Mouse (Mus musculus) retina, embryonic 14.5 days (tissue): ENCODE measurements around the gene Fkbp15.

Experiments
- DNase-seq: peaks from one replicate; pipeline ENCODE4 v3.0.0-alpha.2; 2015; ENCODE audit warnings: low spot score

Gene Fkbp15

GRCm38 (mm10) chr4:62314516-62314915 lies 45.8 kb downstream of the Fkbp15 start:
- no peak for DNase-seq

GRCm38 (mm10) chr4:62313641-62314211 lies 46.6 kb downstream of the Fkbp15 start:
- no peak for DNase-seq

DNA sequence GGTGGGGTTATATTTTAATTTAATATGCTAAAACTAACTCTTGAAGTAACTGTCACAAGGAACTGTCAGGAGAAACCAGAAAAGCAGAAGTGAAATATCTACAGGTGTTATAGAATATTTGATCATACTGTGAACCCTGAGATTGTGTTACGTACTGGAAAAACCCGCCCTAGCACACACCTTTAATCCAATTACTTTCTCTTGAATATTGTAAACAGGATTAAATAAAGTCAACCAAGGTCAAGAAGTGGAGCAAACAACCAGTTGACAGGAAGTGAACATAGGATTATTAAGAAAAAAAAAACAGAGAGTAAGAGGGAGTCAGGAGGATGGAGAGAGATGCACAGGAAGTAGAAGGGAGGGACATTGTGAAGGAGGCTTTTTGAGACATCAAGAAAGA lies 47.5 kb downstream of the Fkbp15 start:
- DNase-seq: no peak

GRCm38 (mm10) chr4:62308406-62308805 lies 51.9 kb downstream of the Fkbp15 start:
- no peak for DNase-seq

GRCm38 (mm10) chr4:62306840-62307239 lies 53.5 kb downstream of the Fkbp15 start:
- no peak for DNase-seq

- no peak for DNase-seq
Measured at GRCm38 (mm10) chr4:62306301-62306700, 54.0 kb downstream of the Fkbp15 start.

- DNase-seq: no peak
Measured at GRCm38 (mm10) chr4:62303288-62303687, 57.1 kb downstream of the Fkbp15 start.

DNA sequence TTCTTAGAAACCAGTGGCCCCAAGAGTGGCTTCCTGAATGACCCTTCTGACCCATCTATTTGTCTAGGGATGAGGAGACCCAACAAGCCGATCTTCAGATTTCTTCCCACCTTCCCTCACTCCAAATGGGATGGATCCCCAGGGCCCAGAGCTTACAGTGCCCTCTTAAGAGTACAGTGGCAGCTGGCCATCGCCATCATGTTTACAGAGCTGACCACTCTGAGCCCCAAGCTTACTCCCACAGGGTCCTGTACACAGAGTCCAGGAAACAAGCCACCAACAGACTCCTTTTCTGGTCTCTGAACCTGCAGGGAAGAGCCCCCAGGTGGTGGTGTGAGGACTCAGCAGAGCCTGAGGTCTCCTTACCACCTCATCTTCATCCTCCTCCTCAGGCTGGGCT lies 57.6 kb downstream of the Fkbp15 start:
- DNase-seq: no peak

GRCm38 (mm10) chr4:62300001-62300400 lies 60.3 kb downstream of the Fkbp15 start:
- DNase-seq: no peak

GRCm38 (mm10) chr4:62297280-62298130 lies 62.8 kb downstream of the Fkbp15 start:
- DNase-seq: no peak

DNA sequence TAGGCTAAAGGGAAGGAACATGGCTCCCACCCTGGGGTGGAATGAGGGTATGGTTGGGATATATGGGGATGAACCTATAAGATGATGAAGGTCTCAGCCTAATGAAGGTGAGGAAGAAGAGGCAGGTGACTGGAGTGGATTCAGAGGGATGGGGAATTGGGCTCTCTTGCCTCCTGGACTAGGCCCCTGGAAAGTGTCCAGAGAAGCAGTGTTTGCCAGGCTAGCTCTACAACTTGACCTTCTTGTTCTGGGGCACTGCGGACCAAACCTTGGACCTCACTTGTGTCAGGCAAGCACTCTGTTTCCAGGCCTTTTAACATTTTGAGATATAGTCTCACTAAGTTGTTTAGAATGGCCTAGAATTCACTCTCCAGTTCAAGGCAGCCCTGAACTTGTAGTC lies 65.6 kb downstream of the Fkbp15 start:
- DNase-seq: no peak

- no peak for DNase-seq
Measured at GRCm38 (mm10) chr4:62293219-62293861, 67.0 kb downstream of the Fkbp15 start.

GRCm38 (mm10) chr4:62292461-62293180 lies 67.7 kb downstream of the Fkbp15 start:
- DNase-seq: no peak

GRCm38 (mm10) chr4:62290816-62291505 lies 69.4 kb downstream of the Fkbp15 start:
- DNase-seq: no peak

- DNase-seq: no peak
Measured at GRCm38 (mm10) chr4:62289226-62289625, 71.1 kb downstream of the Fkbp15 start.

DNA sequence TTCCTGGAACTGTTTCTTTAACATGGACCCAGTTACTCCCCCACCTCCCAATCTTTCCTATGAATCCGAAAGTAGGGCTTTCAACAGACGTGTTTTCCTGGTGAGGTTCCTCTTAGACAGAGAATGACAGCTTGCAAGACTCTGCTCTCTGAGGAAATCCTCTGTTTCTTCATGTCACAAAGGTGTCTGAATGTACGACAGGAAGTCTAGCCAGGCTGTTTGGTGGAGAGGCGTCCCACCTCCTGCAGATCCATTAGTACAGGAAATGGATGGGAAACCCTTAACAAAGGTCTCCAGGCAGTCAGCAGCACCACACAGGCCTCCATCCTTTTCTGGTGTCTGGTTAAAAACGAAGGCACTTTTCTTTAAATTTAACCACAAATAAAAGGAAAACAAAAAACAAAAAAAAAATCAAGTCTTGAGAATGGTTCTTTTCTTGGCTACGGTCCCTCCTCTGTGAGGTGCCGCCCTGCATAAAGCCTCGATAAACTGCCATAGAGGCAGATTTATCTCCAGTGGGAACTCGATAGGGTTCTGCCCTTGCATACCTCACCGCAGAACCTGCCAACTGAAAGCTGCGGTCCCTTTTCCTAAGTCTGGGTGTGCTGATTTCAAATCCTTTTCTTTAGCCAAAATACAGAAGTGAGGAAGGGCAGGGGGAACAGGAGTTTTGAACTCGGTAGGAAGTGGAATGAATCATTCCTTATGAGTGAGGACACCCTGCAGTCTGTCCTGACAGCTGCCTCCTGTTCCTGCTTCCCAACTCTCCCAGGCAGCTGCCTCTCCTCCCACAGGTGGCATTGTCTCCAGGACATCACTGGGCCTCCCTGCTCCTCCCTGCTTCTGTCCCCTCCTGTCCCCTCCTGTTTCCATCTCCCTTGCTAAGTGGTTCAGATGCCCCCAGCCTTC lies 73.1 kb downstream of the Fkbp15 start:
- DNase-seq: peak; percentile 15

- peak; percentile 81 for DNase-seq
Measured at GRCm38 (mm10) chr4:62286257-62286991, 73.9 kb downstream of the Fkbp15 start.

GRCm38 (mm10) chr4:62285576-62285975 lies 74.8 kb downstream of the Fkbp15 start:
- DNase-seq: no peak

GRCm38 (mm10) chr4:62282969-62283368 lies 77.4 kb downstream of the Fkbp15 start:
- DNase-seq: no peak

DNA sequence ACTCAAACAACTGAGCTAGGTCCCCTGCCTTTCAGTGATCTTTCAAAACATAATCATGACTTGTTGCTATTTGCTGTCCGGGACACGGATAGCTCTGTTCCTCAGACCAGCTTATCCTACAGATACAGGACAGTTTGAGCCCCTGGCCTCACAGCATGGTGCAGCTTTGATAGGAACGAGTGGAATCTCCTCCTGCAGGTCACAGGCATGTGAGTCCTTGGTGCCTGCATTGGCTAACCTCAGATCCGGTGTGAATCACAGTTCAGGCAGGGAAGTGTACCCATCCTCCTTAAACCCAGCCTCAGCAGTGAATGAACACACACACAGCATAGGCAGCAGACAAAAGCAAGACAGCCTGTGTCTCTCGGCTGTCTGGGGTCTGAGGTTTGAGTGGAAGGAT lies 79.0 kb downstream of the Fkbp15 start:
- no peak for DNase-seq
